Mouse (Mus musculus) adrenal gland, adult 18-20 months (tissue): ENCODE data around the gene Abl1. TPM values are rescaled to one million over a fixed set of nuclear protein-coding genes. Genes with fewer than 3 reads are reported as not detected.
A peak's percentile ranks its signal among the peaks of the same experiment; 100 is the strongest.

Experiments
- DNase-seq, 2 experiments: peaks; one replicate each; pipeline ENCODE4 v3.0.0; 2021 to 2022; ENCODE audit warnings: low spot score in 2 of 2
- total RNA-seq, 2 experiments: library from RNA; stranded (reverse); gene quantifications; 1 replicate in 1 of 2; 2 replicates in 1 of 2; pipeline ENCODE4 v1.2.3; 2021

Abl1 gene
- total RNA-seq, 2 experiments from 2014 or later = 43.6 to 59.5 TPM

DNA sequence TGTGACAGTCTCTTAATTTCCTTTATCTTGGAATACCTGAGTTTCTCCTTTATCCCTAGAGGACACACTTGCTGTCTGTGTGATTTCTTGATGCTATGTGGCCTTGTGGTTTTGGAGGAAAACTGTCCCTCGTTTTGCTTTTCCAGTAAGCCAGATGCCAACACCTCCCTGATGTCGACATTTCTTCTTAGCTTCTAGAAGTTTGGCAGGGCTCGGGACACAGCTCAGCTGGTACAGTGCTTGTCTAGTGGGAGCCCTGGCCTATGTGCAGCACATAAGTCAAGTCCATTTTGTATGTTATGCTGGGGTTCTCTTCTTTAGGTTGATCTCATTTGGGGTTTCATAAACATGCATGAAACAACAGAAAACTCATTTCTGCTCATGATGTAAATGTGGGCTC lies 50.9 kb downstream of the Abl1 start:
- no peak for DNase-seq

DNA sequence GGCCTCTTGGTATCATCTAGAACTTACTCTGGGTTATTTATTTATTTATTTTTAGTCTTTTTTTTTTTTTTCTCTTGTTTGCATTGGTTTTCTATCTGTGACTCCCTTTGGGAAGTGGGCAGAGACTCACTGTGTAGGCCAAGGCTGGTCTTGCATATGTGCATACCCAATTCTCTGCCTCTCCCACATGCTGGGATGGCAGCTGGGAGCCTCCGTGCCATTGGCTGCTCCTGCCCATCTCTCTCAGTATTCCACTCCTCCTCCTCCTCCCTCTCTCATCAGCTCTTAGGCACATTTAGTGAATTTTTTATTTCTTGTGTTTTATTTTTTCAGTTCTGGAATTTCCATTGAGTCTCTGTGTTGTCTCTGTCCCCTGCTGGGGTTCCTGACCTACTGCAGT lies 53.6 kb downstream of the Abl1 start:
- no peak for DNase-seq

DNA sequence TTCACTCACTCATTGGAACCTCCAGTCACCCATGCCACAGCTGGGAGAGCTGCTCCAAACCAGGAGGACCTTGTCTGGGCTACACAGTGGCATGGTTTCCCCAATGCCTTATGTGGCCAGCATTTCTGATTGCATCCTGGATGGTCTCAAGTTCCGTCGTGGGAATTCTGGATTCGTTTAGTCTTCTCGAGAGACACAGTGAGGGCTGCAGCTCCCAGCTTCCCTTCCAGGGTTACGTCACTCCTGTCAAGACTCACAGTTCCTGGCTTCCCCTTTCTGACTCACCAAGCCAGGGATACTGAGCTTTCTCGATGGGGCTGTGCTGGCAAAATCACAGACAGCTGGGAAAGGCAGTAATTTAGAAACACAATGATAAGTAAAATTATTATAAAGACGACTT lies 54.0 kb downstream of the Abl1 start:
- no peak for DNase-seq

DNA sequence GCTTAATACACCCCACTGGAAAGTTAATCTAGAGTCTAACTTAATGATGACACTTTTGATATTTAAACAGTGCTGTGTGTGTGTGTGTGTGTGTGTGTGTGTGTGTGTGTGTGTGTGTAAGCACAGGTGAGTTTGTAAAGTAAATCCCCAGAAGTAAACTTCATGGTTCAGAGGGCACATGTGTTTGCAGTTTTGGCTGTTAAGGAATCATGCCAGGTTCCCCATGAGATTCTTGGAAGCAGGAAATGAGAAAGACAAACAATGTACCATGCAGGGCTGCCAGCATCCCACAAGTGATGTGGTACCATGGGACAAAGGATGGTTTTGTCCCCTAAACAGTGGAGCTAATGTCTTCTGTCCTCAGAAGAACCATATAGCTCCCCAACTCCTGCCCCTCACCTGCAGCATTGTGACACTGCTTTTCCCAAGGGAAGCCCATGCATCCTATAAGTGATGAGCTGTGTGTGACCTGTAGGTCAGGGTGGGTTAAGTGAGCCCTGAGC lies 57.6 kb downstream of the Abl1 start:
- no peak for DNase-seq

DNA sequence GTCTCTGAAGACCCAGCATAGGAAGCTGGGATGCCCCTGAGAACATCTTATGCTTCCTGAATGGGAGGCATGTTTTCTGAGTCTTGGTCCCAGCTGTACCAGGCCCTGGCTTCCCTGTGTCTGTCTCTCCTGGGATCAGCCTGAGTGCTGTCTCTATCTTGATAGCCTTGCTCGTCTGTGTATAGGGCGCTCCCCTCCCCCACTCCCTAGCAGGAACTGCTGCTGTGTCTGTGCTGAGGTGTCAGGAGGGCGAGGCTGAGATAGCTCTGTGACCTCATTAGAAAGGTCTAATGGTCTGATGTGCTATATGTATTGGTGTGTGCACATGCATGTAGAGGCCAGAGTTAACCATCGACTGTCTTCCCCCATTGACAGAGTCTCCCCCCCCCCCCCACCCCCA lies 58.7 kb downstream of the Abl1 start:
- DNase-seq = no peak

DNA sequence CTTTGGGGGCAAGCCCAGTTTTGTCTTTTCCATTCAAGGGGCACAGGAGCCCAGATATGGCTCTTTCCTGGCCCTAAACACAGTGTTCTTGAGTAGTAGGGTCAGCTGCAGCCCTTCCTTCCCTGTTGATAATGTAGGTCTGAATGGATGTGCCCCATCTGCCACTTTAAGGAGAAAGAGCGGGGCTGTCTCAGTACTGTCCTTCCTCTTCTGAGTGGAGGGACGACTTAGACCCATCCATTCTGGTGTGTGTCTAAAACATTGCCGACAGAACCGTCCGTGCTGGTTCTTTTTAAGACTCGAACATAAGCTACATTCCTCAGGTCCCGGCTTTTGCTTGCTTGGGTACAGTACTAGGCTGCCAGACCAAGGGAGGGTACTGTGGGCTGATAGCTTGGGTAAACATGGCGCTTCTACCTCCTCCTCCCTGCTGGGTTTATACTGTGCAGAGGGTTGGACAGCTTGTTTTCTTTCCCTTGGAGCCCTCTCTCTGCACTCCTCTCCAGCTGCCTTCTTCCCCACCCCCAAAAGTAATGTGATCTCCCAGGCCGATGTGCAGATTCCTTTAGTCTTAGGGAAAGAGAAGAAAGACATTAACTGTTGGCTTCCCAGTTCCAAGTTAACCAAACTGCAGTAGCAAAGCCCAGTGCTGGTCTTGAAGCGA lies 61.0 kb downstream of the Abl1 start:
- DNase-seq = no peak

DNA sequence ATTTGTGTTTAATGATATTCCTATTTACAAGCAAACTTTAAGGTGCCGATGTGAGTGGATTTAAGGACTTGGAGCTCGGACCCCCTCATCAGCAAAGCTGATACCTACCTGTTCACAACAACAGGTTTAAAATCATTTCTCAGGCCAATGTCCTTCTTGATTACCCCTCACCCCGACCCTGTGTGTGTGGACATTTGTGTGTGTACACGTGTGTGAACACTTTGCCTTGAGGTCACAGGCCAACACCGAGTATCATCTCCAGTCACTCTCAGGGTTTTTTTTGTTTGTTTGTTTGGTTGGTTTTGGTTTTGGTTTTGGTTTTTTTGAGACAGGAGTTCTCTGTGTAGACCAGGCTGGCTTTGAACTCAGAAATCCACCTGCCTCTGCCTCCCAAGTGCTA lies 62.0 kb downstream of the Abl1 start:
- no peak for DNase-seq

DNA sequence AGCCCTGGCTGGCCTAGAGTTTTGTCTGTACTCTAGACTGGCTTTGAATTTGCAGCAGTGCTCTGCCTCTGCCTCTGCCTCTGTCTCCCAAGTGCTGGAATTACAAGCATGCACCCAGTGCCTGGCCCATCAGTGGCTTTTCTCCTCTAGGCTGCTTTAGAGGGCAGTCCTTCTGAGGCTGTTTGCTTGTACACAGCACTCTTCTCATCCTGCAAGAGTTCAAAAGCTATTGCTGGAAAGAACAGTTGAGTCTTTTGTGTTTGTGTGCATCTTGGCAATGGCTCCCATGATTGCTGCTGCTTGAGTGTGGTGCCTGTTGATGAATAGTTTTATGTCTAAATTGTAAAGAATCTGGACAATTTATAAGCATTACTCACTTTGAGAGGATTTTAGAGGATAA lies 69.3 kb downstream of the Abl1 start:
- no peak for DNase-seq

DNA sequence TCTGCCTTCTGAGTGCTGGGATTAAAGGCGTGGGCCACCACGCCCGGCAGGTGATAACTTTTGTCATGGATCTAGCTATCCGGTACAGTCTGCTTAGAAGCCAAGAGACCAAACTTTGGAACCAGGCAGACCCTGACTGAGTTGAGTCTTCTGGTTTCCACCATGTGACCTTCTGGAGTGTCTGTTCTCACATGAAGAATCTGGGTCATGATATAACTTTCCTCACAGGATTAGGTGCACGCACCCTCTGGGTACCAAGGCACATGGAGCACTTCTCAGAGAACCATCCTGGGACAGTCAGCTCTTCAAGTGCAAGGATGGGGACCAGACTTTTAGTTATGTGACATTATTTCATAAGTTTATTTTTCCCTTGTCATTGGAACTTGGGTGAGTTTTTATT lies 70.8 kb downstream of the Abl1 start:
- no peak for DNase-seq

DNA sequence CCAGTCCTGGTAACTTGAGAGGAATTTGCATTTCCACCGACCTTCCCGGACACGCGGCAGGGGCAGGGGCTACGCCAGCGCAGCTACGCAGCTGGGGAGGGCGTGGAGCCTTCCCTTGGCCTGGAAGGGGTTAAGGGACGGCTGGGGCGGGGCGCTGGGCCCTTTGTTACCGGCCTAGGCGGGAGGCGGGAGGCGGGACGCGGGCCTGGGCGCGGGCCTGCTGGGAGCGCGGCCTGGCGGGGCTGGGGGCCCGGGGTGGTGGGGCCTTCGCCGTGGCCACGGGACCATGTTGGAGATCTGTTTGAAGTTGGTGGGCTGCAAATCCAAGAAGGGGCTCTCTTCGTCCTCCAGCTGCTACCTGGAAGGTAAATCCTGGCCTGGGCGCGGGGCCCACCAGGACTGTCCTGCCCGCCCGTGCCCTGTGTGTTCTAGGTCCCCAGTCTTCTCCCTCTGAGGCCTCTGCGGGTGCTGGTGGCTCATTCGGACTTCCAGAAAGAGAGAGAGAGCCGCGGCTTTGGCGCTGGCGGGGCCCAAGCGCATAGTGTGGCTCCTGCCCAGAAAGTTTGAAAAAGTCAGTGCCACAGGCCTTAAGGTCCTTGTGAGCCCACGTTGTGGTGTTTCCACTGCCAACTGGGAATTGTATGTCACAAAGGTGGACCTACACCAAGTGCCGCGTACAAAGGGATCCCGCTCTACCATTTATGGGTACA lies 71.7 kb downstream of the Abl1 start:
- peak; percentile 84 to 88 for DNase-seq

DNA sequence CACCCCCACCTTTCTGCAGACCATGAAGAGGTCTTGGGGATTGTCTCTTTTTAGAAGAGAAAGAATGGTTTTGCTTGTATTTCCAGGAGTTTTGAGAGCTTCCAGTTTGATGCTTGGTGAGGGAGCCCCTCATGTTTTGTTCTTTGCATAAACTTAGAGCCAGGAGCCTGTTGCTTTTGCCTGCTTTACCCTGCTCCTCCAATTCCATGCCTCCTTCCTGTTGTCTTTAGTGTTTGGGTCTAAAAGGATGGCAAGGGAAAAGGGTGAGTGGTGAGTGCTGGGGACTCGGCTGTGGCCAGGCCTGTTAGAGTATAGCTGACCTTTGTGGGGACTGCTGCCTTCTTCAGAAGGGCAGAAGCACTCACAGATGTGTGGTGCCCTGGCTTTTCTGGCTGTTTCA lies 72.3 kb downstream of the Abl1 start:
- DNase-seq = no peak

DNA sequence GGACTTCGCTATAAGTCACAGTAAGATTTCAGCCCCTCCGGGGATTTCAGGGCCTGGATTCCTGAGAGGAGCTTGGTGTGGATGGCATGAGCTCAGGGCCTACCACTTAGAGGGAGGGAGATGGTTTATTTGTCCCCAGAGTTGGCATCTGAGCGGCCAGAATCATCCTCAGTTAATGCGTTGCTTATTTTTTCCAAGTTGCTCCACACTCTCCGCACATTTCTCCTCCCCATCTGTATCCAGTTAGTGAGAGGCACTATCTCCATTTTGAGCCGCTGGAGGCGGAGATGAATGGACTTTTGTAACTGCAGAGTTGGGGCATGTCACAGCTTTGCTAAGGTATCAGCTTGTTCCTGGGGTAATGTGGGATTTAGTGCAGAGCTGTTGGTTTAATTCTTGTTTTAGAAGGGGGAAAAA lies 72.9 kb downstream of the Abl1 start:
- DNase-seq = no peak

DNA sequence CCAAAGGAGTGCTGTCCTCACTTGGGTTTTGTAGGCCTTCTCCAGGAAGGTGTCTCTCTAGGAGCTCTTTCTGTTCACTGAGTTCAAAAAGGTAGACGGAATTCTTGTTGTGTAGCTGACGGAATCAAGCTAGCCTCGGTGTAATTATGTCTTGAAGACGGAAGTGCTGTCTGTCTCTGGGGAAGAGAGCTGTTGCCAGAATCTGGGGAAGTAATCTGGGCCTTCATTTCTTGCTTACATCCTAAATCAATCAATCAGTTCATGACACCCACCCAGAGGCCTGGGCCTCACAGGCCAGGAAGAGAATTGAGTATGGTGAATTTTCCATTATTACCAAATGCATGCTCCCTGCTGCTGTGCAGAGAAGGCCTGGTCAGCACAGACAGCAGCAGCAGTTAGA lies 73.4 kb downstream of the Abl1 start:
- no peak for DNase-seq

DNA sequence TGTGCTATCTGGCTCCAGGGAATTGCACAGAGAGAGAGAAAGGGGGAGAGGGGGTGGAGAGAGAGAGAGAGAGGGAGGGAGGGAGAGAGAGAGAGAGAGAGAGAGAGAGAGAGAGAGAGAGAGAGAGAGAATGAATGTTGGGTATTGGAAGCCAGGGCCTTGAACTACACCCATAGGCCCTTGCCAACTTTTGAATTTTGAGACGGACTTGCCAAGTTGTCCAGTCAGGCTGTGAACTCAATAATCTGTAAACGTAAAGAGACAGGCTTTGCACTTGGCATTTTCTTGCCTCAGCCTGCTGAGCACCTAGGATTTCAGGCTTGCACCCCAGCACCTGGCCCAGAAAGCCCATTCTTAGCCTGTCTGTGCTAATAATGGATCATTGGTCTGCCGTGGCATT lies 74.0 kb downstream of the Abl1 start:
- no peak for DNase-seq

DNA sequence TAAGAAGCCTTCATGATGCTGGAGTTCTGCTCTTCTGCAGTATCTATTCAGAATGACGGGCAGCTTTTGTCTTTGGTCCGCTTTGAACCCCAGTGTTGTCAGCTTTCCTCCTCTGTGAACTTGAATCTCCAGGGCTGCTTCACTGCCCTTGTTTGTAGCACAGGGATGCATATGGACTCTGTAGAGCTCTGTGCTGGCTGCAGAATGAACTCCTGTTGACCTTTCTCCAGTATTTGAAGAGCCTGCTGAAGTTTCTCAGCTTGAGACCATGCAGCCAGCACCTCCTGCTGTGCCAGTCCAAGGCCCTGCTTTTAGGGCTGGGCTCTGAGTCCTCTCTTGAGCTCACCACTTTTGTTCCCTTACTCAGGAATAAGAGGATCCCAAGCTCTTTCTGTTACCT lies 74.7 kb downstream of the Abl1 start:
- DNase-seq = no peak

DNA sequence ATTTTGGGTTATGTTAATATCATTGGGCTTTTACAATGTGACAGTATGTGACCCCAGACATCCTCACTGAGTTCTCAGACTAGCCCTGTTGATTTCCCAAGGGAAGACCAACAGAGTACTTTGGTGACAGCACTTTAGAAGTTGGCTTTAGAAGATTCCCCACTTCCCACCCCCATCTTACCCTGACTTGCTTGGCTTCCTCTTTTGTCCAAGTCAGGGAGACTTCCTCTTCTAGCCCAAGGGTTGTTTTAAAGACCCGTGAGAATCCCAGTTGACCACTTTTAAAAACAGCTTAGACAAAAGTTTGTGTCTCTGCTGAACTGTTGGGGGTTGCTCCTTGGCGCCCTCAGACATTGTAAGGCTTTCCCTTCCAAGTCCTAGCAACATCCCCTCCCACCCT lies 75.1 kb downstream of the Abl1 start:
- no peak for DNase-seq

DNA sequence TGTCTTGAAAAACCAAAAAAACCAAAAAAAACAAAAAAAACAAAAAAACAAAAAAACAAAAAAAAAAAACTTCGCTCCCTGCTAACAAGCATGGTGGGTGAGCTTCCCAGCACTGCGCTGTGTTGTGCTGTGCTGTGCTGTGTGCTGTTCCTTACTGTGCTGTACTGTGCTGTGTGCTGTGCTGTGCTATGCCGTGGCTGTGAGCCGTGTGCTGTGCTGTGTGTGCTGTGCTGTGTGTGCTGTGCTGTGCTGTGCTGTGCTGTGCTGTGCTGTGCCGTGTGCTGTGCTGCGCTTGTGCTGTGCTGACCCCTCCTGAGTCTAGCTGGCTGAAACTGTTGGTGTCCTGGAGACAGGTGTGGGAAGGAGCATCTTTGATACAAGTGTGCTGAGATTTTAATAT lies 78.9 kb downstream of the Abl1 start:
- DNase-seq = no peak

DNA sequence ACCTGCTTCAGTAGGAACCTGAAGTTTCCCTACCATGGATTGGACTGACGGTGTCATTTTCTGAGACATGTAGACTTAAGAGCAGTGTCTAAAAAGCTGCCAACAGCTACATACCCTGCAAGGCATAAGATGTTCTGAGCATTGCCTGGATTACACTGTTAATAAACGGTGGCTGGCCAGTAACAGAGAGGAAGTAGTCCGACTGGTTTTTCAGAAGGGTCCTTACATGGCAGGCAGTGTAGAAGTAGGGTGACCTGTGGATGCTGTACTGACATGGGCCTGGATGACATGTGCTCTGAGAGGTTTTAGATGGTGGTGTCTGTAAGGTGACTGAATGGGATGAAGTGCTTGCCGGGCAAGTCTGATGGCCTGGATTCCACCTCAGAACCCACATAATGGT lies 79.6 kb downstream of the Abl1 start:
- DNase-seq = no peak

DNA sequence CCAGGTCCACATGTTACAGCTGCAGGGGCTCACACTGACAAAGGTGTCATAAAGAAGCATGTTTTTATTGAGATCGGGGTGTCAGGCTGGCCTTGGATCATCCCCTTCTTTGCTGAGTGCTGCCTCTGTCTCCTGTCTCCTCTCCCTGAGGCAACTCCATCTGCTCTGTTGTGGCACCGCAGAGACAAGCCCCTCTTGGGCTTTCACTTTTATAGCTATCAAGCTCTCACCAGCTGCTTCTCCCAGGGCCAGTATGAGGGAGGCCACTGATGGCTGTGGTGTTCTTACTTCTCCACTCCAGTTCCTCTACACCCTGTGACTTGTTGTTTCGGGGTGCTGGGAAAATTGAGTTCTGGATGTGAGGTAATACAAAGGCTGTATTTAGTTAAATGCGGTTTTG lies 80.9 kb downstream of the Abl1 start:
- DNase-seq = no peak

DNA sequence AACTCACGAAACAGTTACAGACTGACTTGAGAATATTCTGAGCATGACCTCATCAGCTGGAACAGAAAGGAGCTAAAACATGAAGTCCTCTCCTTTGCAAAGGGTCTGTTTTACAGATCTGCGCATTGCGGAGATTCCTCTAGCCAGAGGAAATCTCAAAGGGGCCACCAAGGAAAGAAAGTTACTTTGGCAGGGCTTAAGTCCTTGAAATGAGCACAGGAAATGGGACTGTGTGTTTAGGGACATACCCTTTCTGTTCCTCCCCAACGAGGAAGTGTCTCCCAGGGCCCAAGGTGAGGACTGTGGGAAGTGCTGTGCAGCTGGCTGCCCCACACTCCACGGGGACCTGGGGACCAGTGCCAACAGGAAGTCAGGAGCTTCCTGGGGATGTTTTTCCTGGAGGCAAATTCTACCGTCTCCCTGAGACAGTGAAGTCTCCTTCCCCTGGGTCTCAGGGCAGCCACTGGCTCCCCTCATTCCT lies 81.5 kb downstream of the Abl1 start:
- DNase-seq = peak in 1 of 2 experiments; percentile 65

DNA sequence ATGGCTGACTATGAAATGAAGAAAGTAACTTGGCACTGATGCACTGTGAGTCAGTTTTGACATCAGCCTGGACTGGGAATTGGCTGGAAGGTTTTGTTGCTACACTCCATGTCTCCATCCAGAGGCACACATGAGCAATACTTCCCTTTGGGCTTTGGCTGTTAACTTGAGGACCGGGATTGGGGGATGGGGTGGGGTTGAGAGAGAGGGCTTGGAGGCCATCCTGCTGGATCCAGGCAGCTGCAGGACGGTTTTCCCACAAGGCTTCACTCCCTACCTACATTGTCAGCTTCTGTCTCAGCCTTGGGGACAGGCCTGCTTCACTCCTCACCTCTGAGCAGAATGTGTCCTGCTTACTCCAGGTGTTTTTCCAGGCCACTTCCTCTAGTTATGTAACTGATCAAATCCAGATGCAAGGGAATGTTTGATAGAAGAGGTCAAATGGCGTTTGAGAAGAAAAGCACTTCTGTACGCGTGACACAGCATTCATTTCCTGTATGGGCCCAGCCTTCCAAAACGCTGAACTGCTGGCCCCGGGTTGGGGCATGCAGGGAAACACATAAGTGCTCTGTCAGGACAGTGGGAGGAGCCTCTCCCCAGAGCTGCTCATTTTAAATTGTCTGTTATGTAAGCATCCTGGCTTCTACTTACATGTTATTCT lies 82.7 kb downstream of the Abl1 start:
- peak in 1 of 2 experiments; percentile 58 for DNase-seq

DNA sequence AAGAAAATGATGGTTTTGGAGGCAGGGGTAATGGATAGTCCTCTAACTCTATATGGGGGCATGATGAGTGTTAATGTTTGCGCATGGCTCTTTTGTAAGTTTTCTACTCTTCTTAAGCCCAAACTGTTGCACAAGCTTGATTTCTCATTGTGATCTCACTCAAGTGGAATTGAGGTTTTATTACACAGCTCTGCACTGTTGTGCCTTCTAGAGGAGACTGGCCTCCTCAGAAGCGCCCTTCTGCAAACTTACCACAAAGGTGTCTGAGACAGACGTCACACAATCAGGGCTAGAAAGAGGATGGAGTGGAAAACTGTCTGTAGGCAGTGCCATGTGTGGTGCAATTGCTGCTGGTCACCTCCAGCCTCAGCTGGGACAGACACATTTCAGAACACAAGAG lies 88.3 kb downstream of the Abl1 start:
- DNase-seq = no peak
